ENCODE assay signal across 11 mouse cellular contexts in genomic region chr12:104676535-104677370, GRCm38 (mm10).
A peak's percentile ranks its signal among the peaks of the same experiment; 100 is the strongest.
DNase-seq lines count a peak whose midpoint lies in the region; ATAC-seq lines count a peak whose summit lies in the region.
"Had no signal": no experiment of that assay in that cellular context is flagged by ENCODE, and none has a peak within 500 bp of the region (broad histone marks: within the 10 kb centered on the region; RNA-seq: fewer than 3 reads in every experiment).

No protein-coding gene starts in this region.

- H3K36me3 ChIP-seq in forebrain, embryonic 10.5 days (replicated peaks): no peaks in the 10 kb centered on the region
- H3K36me3 ChIP-seq in forebrain, embryonic 15.5 days: no peaks in the 10 kb centered on the region
- no peaks in the 10 kb centered on the region for H3K36me3 ChIP-seq in midbrain, embryonic 11.5 days (ENCODE audit: control insufficient read depth, insufficient read depth, low read length)
- no peaks in the 10 kb centered on the region for H3K36me3 ChIP-seq in midbrain, embryonic 10.5 days
- H3K36me3 ChIP-seq in midbrain, embryonic 12.5 days: no peaks in the 10 kb centered on the region

- H3K9ac ChIP-seq in forebrain, embryonic 15.5 days (replicated peaks): no peak overlapping the region
- no peak overlapping the region for H3K9ac ChIP-seq in midbrain, embryonic 11.5 days (ENCODE audit: low read length)
- H3K9ac ChIP-seq in midbrain, embryonic 12.5 days (replicated peaks): no peak overlapping the region

- H3K4me1 ChIP-seq in forebrain, embryonic 10.5 days: peaks cover 52% of the 10 kb centered on the region
- H3K4me1 ChIP-seq in forebrain, embryonic 15.5 days: peaks cover 11% of the 10 kb centered on the region
- peaks cover 15% of the 10 kb centered on the region for H3K4me1 ChIP-seq in midbrain, embryonic 11.5 days (ENCODE audit: control insufficient read depth, insufficient read depth, low read length)
- H3K4me1 ChIP-seq in midbrain, embryonic 10.5 days: peaks cover 37% of the 10 kb centered on the region
- peaks cover 20% of the 10 kb centered on the region for H3K4me1 ChIP-seq in midbrain, embryonic 12.5 days

- 83% methylated on average over 13 of the region's 13 CpGs for WGBS in forebrain, embryonic 10.5 days
- WGBS in forebrain, embryonic 15.5 days: 68% methylated on average over 13 of the region's 13 CpGs
- WGBS in midbrain, embryonic 11.5 days: 68% methylated on average over 13 of the region's 13 CpGs
- 70% methylated on average over 13 of the region's 13 CpGs for WGBS in midbrain, embryonic 10.5 days
- 67% methylated on average over 13 of the region's 13 CpGs for WGBS in midbrain, embryonic 12.5 days

- 0 out of 2 replicates have a peak overlapping the region, but pooled peaks have one; percentile 44 for H3K27ac ChIP-seq in forebrain, embryonic 10.5 days
- H3K27ac ChIP-seq in forebrain, embryonic 15.5 days (replicated peaks): no peak overlapping the region
- no peak overlapping the region for H3K27ac ChIP-seq in midbrain, embryonic 11.5 days (ENCODE audit: low read depth, low read length)
- H3K27ac ChIP-seq in midbrain, embryonic 10.5 days (replicated peaks): no peak overlapping the region
- no peak overlapping the region for H3K27ac ChIP-seq in midbrain, embryonic 12.5 days (replicated peaks)
- H3K27ac ChIP-seq: layer of hippocampus, adult 2 months had no signal

- H3K4me2 ChIP-seq in forebrain, embryonic 15.5 days (replicated peaks): no peak overlapping the region
- H3K4me2 ChIP-seq in midbrain, embryonic 11.5 days: no peak overlapping the region
- H3K4me2 ChIP-seq in midbrain, embryonic 12.5 days (replicated peaks): no peak overlapping the region

- H3K4me3 ChIP-seq in forebrain, embryonic 10.5 days: no peak overlapping the region
- H3K4me3 ChIP-seq in forebrain, embryonic 15.5 days: no peak overlapping the region
- H3K4me3 ChIP-seq in midbrain, embryonic 11.5 days (ENCODE audit: low read depth, low read length): no peak overlapping the region
- no peak overlapping the region for H3K4me3 ChIP-seq in midbrain, embryonic 10.5 days
- no peak overlapping the region for H3K4me3 ChIP-seq in midbrain, embryonic 12.5 days
- H3K4me3 ChIP-seq: layer of hippocampus, adult 2 months had no signal

- no peak for ATAC-seq in forebrain, embryonic 15.5 days (replicated peaks)
- peak; percentile 47 for ATAC-seq in midbrain, embryonic 11.5 days (ENCODE audit: low FRiP score)
- peak; percentile 35 for ATAC-seq in midbrain, embryonic 12.5 days (ENCODE audit: low FRiP score, low read depth)

- H3K9me3 ChIP-seq in forebrain, embryonic 10.5 days: no peaks in the 10 kb centered on the region
- no peaks in the 10 kb centered on the region for H3K9me3 ChIP-seq in forebrain, embryonic 15.5 days
- no peaks in the 10 kb centered on the region for H3K9me3 ChIP-seq in midbrain, embryonic 11.5 days (ENCODE audit: control insufficient read depth, low read length)
- H3K9me3 ChIP-seq in midbrain, embryonic 10.5 days (replicated peaks): no peaks in the 10 kb centered on the region
- no peaks in the 10 kb centered on the region for H3K9me3 ChIP-seq in midbrain, embryonic 12.5 days

- no peak for DNase-seq in forebrain, embryonic 10.5 days (ENCODE audit: extremely low spot score, low spot score)
- peak; percentile 76 for DNase-seq in midbrain, embryonic 11.5 days (ENCODE audit: low spot score, missing footprints)
- no peak for DNase-seq in midbrain, embryonic 10.5 days (ENCODE audit: low spot score)
- no peak for DNase-seq in testis, postnatal 10 days (ENCODE audit: low spot score)
- no peak for DNase-seq in spleen, postnatal 14 days (ENCODE audit: low spot score in 2 of 2)
- DNase-seq in natural killer cell, adult 2 months (ENCODE audit: low spot score in 2 of 2): no peak
- DNase-seq: adrenal gland, postnatal 14 days; cerebellum, adult 8-10 months had no signal

- H3K27me3 ChIP-seq in forebrain, embryonic 10.5 days (ENCODE audit: poor library complexity, severe bottlenecking): peaks cover 22% of the 10 kb centered on the region
- H3K27me3 ChIP-seq in forebrain, embryonic 15.5 days: no peaks in the 10 kb centered on the region
- no peaks in the 10 kb centered on the region; the same call in 1 of the 2 replicates for H3K27me3 ChIP-seq in midbrain, embryonic 11.5 days (ENCODE audit: control insufficient read depth, insufficient read depth, low read length)
- no peaks in the 10 kb centered on the region for H3K27me3 ChIP-seq in midbrain, embryonic 10.5 days (ENCODE audit: low read depth, poor library complexity, severe bottlenecking)
- peaks cover 20% of the 10 kb centered on the region; the same call in 1 of the 2 replicates for H3K27me3 ChIP-seq in midbrain, embryonic 12.5 days
